Mouse (Mus musculus) cerebellum, adult 9-11 months (tissue): ENCODE results near the gene Gucy1a1.
"Not testable (repeated sequence)": the region's sequence is repeated elsewhere in the genome, so short reads cannot be mapped to it uniquely, and the experiment has no call there.

ENCODE experiments used
- DNase-seq: peaks from one replicate; pipeline ENCODE4 v3.0.0; 2022

Gene Gucy1a1

GRCm38 (mm10) chr3:82145126-82145901, at the start of gene Gucy1a1:
Gucy1a1 (minus strand) TSS chr3:82145789.
- peak; percentile 12 for DNase-seq

GRCm38 (mm10) chr3:82191559-82192245, 46.1 kb upstream of the Gucy1a1 start:
- no peak for DNase-seq

- DNase-seq: no peak
Measured at GRCm38 (mm10) chr3:82185626-82186025, 40.0 kb upstream of the Gucy1a1 start.

- DNase-seq: no peak
Measured at GRCm38 (mm10) chr3:82181500-82181899, 35.9 kb upstream of the Gucy1a1 start.

DNA sequence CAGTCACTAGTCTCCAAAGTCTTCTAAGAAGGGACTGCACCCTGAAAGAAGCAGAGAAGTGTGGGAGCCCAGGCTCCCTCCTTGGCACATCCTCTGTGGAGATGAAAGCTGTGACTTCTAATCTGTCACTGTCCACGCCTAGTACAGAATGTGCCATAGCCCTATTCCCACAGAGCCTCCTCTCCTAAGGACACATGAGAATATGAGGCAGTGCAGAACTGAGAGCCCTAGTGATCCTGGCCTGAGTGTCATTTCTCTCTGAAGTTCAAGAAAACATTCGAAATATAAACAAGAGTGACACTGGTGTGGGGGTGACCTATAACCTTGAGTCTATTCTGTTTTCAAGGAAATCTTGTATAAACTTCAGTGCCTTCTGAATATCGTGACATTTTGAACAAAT, 34.7 kb upstream of the Gucy1a1 start:
- no peak for DNase-seq

DNA sequence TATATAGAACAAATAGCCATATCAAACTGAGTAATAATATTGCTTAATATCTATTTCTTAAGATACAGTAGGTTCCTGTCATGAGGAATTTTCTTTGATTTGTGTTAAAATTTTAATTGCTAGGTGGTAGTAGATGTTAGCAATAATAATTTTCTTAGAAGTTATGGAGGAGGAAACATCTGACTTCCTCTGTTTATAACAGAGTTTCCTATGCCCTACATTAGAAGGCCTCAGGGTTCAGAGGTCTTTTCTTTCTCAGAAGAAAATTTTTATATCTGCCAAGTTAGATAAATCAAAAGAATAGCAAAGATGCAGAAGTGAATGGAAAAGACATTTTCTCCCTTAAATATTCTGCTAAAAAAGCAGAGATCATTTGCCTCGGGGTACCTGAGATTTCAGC, 29.9 kb upstream of the Gucy1a1 start:
- DNase-seq: no peak

DNA sequence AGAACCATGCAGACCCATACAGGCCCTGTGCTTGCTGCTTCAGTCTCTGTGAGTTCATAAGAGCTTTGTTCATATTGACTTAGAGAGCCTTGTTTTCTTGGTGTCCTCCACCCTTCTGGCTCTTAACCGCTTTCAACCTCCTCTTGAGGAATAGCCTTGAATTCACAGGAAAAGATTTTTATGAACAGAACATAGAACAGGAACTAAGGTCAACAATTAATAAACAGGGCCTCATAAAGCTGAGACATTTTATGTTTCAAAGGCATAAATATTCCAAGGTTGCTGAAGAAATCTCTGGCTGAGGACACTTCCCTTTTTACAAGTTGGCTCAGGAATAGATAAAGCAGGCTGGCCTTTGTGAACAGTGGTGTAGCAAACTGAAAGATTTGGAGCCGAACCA, 21.5 kb upstream of the Gucy1a1 start:
- no peak for DNase-seq

- DNase-seq: no peak
Measured at GRCm38 (mm10) chr3:82165937-82166336, 20.3 kb upstream of the Gucy1a1 start.

DNA sequence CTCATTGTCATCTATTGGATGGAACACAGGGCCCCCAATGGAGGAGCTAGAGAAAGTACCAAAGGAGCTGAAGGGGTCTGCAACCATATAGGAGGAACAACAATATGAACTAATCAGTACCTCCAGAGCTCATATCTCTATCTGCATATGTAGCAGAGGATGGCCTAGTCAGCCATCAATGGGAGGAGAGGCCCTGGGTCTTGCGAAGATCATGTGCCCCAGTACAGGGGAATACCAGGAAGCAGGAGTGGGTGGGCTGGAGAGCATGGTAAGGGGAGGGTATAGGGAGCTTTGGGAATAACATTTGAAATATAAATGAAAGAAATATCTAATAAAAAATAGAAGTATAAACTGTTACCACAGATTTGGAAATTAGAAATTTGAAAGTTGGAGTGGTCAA, 17.4 kb upstream of the Gucy1a1 start:
- DNase-seq: not testable (repeated sequence)

- no peak for DNase-seq
Measured at GRCm38 (mm10) chr3:82145978-82146377, 389 bp upstream of the Gucy1a1 start.

DNA sequence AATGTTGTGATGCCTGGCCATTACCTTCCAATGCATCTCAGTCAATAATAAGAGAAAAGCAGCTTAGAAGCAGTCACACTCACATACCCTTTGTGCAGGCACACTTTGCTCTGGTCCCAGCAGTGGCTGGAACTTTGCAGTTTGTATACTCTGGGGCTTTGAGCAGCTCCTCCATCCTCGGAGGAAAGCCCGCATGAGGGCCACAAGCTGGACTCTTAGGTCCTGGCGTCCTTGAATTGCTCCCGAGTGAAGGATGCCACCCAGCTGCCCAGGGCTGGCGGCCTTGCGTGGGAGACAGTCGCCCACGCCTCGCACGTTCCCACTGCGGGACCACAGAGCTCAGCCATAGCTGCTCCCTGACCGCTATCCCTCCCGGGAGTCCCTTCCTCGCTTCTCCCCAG, 864 bp downstream of the Gucy1a1 start:
- DNase-seq: no peak

DNA sequence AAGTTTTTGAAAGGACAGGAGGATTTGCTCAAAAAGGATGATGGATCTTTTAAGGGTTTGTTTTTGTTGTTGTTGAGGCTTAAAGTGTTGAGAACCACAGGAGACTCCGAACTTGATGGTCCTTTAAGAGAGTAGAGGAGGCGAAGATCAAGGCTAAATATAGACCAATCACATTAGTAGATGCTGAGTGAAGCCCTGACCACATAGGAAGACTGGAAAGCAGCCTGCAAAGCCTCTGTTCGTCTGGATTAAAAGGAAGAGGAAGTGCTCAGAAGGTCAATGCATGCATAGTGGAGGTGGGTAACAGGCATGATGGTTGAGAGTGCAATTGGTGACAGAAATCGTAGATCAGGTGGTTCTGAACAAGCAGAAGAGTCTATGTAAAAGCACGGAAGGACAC, 4.8 kb downstream of the Gucy1a1 start:
- DNase-seq: no peak

- DNase-seq: no peak
Measured at GRCm38 (mm10) chr3:82138002-82138667, 7.5 kb downstream of the Gucy1a1 start.

- no peak for DNase-seq
Measured at GRCm38 (mm10) chr3:82135483-82135882, 10.1 kb downstream of the Gucy1a1 start.

- no peak for DNase-seq
Measured at GRCm38 (mm10) chr3:82129258-82129657, 16.3 kb downstream of the Gucy1a1 start.

- DNase-seq: no peak
Measured at GRCm38 (mm10) chr3:82124567-82124966, 21.0 kb downstream of the Gucy1a1 start.

DNA sequence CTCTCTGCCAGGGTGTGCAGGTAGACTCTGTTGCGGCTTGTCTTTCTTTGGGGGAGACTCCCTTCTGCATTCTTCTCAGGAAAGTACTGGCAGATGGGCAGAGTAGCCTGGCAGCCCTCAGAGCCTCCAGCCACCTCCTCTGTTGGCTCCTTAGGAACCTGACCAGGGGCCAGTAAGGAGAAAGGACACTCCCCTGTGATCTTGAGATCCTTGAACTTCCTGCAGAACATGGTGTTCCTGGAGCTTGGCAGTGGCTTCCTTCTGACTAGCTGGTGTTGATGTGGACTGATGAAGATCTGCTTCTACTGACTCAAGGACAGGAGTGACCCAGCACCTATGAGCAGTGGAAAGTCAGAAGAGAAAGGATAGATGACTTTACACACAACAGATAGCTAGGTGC, 26.7 kb downstream of the Gucy1a1 start:
- DNase-seq: no peak

DNA sequence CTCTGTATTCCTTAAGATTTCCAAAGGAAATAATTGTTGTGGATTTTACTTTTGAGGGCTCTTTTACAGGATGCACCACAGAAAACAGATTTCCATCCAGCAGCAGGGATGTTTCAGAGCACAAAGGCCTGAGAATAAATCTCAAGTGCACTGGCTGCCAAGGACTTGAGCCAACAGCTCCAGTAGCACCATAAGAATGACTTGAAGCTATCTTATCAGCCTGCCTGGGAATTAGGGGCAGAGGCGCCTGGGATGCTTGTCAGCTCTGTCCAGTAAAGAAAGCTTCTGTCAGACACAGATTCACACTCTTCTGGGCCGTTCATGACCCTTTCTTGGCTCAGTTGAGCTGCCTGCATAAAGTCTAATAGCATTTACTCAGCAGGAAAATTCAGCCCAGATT, 33.1 kb downstream of the Gucy1a1 start:
- no peak for DNase-seq

GRCm38 (mm10) chr3:82111986-82112385, 33.6 kb downstream of the Gucy1a1 start:
- DNase-seq: no peak

GRCm38 (mm10) chr3:82108951-82109350, 36.6 kb downstream of the Gucy1a1 start:
- no peak for DNase-seq

- no peak for DNase-seq
Measured at GRCm38 (mm10) chr3:82104229-82104628, 41.4 kb downstream of the Gucy1a1 start.

DNA sequence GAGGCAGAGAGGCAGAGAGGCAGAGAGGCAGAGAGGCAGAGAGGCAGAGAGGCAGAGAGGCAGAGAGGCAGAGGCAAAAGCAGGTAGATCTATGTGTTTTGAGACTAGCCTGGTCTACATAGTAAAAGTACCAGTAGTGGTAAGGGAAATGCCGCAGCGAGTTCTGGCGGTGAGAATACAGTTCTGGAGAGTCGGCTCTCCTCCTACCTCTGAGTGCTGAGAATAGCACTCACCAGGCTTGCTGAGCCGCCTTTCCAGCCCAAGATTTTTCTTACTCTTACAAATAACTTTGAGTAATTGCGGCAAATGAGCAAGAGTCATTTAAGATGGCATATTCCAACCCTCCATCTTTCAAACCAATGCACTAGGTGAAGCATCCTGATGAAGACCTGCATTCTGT, 46.5 kb downstream of the Gucy1a1 start:
- DNase-seq: no peak

DNA sequence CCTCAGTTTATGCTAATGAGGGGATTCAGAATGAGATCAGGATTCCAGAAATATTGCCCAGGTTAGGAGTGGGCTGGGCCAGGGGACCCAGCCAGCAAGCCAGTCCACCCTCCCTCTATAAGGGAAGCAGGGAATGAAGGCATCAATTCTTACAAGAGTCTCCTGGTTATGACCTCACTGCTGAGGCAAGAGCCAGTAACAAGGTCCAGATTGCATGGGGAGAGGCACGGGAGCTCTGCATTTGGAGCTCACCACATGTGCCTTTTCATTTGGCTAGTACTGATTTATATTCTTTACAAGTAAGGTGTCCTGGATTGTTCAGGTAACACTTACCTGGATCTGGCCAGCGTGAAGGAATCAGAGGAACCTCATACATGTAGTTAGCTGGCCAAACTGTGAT, 48.8 kb downstream of the Gucy1a1 start:
- no peak for DNase-seq
